In genomic region chr6:98513217-98513616, GRCm38 (mm10) we compare ENCODE assay signal across 31 mouse cellular contexts.
DNase-seq lines count a peak whose midpoint lies in the region; ATAC-seq and TF ChIP-seq lines count a peak whose summit lies in the region.
"Had no signal": no experiment of that assay in that cellular context is flagged by ENCODE, and none has a peak within 500 bp of the region (broad histone marks: within the 10 kb centered on the region; RNA-seq: fewer than 3 reads in every experiment).

No protein-coding gene starts in this region.

- no peaks in the 10 kb centered on the region; the same call in none of the 2 replicates for H3K4me1 ChIP-seq in lung, adult 2 months (ENCODE audit: control insufficient read depth, insufficient read depth, low read length)
- H3K4me1 ChIP-seq: hindbrain, embryonic 15.5 days; liver, embryonic 13.5 days; megakaryocyte, embryonic 14.5 days had no signal

- DNase-seq in frontal cortex, postnatal 14 days (ENCODE audit: low spot score in 2 of 2), result no peak
- peak; percentile 66 for DNase-seq in 3T3-L1 (ENCODE audit: low read depth, low spot score)
- DNase-seq in Muller cell, postnatal 12 days (ENCODE audit: inconsistent ontology term), result peak; percentile 44
- peak; percentile 70 for DNase-seq in brain, adult 2 months (ENCODE audit: low read depth, low spot score)
- DNase-seq in gastrocnemius, adult 18-20 months (ENCODE audit: low spot score), result no peak
- no peak for DNase-seq in lung, adult 2 months
- DNase-seq: adrenal gland, adult 8-10 months; cerebellum, adult 11 months; cerebellum, adult 9-10 months; cerebellum, postnatal 36 days; embryo, embryonic 11 days; gastrocnemius, postnatal 10 days; heart, postnatal 14 days; kidney, adult 11 months; kidney, postnatal 25 days; liver, embryonic 13.5 days; lung, adult 18-20 months; lung, postnatal 14 days; midbrain, embryonic 14.5 days; right cerebral cortex, adult 18-20 months; right cerebral cortex, postnatal 4 days had no signal

- TF ChIP-seq CTCF in lung, adult 2 months (IDR thresholded peaks at IDR 0.05; ENCODE audit: insufficient read depth, low read length), result no peak

- no peak for TF ChIP-seq POLR2A in lung, adult 2 months (IDR thresholded peaks at IDR 0.05; ENCODE audit: borderline replicate concordance, extremely low read depth, low read depth, low read length)

- no peak overlapping the region for H3K4me3 ChIP-seq in lung, adult 2 months (replicated peaks; ENCODE audit: extremely low read depth, low read depth, low read length)
- H3K4me3 ChIP-seq: embryonic facial prominence, embryonic 12.5 days; hindbrain, embryonic 10.5 days; hindbrain, embryonic 15.5 days; limb, embryonic 13.5 days; liver, embryonic 13.5 days; megakaryocyte, embryonic 14.5 days had no signal

- ATAC-seq in frontal cortex, adult (ENCODE audit: low TSS enrichment), result peak; percentile 50
- ATAC-seq in megakaryocyte, adult 5-6 weeks (ENCODE audit: poor library complexity, severe bottlenecking), result no peak
- ATAC-seq: CD4-positive, CD25-positive, alpha-beta regulatory T cell, adult 4 months; forebrain, embryonic 14.5 days; inflammation-experienced regulatory T-cells, adult 6 months had no signal

- WGBS in lung, adult 2 months, result 22% methylated on average over 3 of the region's 3 CpGs

Comparison
In these comparisons a context has a peak if more than half of its experiments do, and no peak if none do; other contexts are left out.
1. DNase-seq: peak in 3T3-L1 (single experiment), Muller cell, postnatal 12 days (single experiment) and brain, adult 2 months (single experiment); none in frontal cortex, postnatal 14 days (0 of 2), gastrocnemius, adult 18-20 months (single experiment) and lung, adult 2 months (single experiment).